Mouse (Mus musculus) heart, adult 8-10 months (tissue): ENCODE measurements around the gene Phkb. TPM values are rescaled to one million over a fixed set of nuclear protein-coding genes. Genes with fewer than 3 reads are reported as not detected.
"Not testable (repeated sequence)": the region's sequence is repeated elsewhere in the genome, so short reads cannot be mapped to it uniquely, and the experiment has no call there.

ENCODE experiments used
- DNase-seq: peaks from one replicate; pipeline ENCODE4 v3.0.0; 2022; ENCODE audit warnings: low spot score
- total RNA-seq, 4 experiments: library from RNA; stranded (reverse); gene quantifications; 2 replicates each; pipeline ENCODE4 v1.2.4; 2022

Gene Phkb
- total RNA-seq, result 10 to 100 TPM; 59.3 to 81.9 (median 65.1) TPM

- peak; percentile 87 for DNase-seq
These were observed at the start of gene Phkb, which contains the start of gene Itfg1 for GRCm38 (mm10) chr8:85840657-85841488. Phkb (plus strand) TSS chr8:85840959. Itfg1 (minus strand) TSS chr8:85840921.

GRCm38 (mm10) chr8:85796392-85796791 is 44.4 kb upstream of the Phkb start:
- DNase-seq, result not testable (repeated sequence)

GRCm38 (mm10) chr8:85800164-85800563 is 40.6 kb upstream of the Phkb start:
- no peak for DNase-seq

DNA sequence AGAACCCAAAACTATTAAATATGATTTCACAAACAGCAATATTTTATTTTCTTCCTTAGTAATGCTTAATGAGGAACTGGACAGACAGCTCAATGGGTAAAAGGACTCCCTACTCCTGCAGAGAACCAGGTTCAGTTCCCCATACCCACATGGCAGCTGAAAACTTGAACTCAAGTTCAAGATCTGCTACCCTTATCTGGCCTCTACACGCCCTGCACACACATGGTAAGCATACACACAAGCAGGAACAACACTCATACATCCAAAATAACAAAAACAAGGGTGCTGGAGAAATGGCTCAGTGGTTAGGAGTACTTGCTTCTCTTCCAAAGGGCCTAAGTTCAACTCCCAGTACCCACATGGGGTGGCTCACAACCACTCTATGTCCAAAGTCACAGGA is 39.4 kb upstream of the Phkb start:
- DNase-seq, result no peak

- no peak for DNase-seq
These were observed 27.1 kb upstream of the Phkb start for GRCm38 (mm10) chr8:85813621-85814020.

DNA sequence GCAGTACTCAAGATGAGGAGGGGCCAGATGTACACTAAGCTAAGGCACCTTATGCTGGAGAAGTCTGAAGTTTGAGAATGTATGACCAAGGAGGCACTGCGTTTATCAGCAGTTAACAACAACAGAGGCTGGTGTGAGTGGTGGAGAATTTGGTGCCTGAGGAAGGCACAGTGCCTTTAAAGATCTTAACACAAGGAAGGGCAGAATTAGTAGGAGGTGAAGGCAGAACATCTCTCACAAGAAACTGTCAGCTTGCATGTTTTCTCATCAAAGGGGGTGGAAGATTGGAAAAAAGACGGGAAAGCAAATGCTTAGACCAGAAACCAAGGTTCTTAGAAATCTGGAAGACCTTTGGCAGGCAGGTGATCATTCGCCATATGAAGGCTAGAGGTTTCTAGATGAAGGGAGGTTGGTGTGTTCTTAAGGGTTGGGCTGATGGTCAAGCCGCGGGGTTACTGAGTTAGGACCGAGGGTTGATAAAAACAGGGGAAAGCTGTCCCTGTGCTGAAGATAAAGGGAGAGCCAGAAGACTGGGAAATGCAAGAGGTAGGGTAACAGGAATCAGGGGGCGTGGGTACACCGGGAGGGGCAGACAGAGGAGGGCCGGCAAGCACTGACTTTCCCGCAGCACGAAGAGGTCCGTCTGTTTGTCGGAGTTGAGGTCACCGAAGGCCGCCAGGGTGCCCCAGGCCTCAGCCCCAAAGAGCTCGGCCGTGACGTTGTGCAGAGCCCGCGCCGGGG is 673 bp upstream of the Phkb start:
- DNase-seq, result no peak

DNA sequence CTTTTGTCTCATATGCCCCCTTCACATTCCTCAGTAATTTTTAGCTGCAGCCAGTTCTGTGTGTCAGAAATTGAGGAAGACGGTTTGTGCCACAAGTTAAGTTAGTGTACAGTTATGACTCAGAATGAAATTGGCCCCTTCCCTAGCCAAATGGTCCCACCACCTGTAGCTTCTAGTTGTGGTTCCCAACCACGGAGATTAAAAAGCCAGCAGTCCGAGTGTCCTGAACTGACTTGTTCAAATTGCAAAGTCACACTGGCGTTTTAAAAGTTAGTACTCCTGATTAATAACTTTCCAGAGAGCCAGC is 683 bp downstream of the Phkb start:
- DNase-seq, result no peak

GRCm38 (mm10) chr8:85845887-85846286 is 5.1 kb downstream of the Phkb start:
- no peak for DNase-seq

- no peak for DNase-seq
These were observed 13.7 kb downstream of the Phkb start for GRCm38 (mm10) chr8:85854220-85855123.

DNA sequence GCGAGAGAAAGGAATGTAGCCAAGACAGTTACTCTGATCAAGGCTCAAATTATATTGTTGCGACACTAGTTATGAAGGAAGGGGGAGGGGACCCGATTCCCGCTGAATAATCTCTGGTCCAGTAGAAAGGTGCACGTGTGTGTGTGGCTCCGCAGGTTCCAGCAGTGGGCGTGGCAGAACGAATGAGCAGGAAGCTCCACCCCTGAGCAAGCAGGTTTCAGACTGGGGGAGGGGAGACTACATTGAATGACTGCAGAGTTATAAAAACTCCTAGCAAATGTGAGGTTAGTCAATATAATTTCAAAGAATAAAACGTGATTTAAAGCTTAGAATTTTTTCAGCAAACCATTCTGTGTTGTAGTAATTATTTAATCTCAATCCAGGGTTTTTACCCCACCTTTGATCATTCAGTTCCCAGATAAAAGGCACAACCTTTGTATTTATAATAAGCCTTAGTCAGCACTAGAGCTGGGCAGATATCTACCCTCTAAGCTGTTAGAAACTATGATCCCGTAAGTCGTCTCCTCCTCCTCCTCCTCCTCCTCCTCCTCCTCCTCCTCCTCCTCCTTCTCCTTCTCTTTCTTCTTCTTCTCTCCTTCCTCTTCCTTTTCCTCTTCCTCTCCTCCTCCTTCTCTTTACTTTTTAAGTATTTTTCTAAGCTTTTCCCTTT is 16.6 kb downstream of the Phkb start:
- not testable (repeated sequence) for DNase-seq

DNA sequence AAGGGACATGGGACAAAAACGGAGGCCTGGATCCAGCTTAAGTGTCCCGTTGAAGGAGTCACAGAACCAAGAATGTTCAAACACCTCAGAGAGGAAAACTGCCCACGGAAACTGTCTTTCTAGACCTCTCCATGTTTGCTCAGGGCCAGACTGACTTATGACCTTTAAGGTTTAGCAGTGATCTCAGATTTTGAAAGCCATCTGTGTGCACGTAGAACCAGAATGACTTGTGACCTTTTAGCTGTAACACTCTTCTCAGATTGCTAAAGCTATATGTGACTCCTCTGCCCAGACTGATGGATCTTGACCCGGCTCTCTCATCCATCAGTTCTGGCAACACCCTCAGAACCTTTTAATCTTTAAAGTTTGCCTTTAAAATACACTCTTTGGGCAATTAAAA is 19.9 kb downstream of the Phkb start:
- no peak for DNase-seq

DNA sequence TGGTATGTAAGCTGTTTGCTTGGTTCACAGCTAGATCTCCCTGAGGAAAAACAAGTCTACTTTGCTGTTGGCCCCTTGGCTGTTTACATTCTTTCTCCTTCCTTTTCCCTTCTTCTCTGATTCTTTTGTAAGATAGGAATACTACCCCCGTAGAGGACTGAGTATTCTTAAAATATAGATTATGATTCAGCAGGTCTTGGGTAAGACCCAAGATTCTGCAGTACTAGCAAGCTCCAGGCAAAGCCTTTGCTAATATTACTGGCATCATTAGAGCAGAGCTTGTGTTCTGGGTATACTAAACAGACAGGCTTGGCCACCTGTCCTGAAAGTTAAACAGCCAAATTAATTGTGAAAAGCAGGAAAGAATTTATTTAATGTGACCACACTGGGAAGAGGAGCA is 21.6 kb downstream of the Phkb start:
- no peak for DNase-seq

GRCm38 (mm10) chr8:85871660-85872059 is 30.9 kb downstream of the Phkb start:
- peak; percentile 46 for DNase-seq

DNA sequence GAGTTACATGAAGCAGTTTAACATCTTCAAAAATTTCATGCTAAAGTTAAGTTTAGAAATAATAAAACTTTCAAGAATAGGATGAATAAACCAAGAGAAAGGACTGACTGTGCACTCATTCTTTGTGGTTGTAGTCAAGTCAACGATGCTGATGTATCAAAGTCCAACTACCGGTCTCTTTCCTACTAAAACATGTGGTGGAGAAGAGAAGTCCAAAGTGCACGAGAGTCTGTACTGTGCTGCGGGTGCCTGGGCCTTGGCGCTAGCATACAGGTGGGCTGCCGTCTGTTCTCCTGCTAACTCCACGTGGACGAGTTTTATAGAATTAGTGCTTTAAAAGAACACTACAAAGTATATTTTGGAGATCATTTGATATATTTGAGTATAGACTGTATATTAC is 37.2 kb downstream of the Phkb start:
- no peak for DNase-seq

DNA sequence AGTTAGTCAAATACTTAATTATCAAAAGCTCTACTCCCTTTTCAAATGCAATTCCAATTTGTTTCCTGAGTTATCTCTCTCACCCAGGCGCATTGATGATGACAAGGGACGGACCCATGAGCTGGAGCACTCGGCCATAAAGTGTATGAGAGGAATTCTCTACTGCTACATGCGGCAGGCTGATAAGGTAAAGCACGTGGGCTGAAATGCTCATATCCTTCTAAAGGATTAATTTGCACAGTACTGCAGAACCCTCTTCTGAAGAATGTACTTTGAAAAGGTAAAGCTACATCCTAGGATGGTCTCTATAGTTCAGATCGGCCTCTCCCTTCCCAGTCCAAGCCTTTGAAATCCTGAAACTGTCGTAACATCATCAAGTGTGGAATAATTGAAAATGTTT is 38.9 kb downstream of the Phkb start:
- no peak for DNase-seq

GRCm38 (mm10) chr8:85884811-85885210 is 44.1 kb downstream of the Phkb start:
- no peak for DNase-seq

DNA sequence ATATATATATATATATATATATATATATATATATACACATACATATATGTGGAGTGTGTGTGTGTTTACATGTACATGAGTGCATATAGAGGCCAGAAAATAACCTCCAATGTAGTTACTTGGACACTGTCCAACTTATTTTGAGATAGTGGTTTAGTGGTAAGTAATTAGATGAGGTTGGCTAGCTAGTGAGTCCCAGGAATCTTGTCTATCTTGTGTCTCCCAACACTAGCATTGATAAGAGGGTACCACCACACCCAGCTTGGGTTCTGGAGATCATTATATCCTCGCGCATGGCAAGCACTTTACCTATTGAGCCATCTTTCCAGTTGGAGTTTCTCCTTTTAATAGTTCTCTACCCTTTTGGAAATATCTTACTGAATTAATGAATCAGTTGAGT is 56.9 kb downstream of the Phkb start:
- DNase-seq, result no peak

- no peak for DNase-seq
These were observed 84.2 kb downstream of the Phkb start for GRCm38 (mm10) chr8:85924991-85925390.

DNA sequence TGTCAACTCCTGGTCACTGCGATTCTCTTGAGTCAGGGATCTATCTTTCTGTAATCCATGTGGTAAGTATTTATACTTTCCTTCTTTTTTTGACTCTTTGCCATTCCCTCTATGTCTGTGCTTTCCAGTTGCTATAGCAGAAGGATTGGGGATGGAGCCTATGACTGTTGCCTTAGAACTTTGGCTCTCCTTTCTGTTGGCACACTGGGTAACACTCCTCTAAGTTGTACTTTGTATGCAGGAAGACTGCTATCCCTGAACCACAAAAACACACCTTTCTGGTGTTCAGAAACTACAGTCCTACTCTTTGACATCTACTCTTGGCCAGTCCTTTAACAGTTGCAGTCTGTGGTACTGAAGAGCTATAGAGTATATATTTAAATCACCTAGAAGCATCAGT is 84.8 kb downstream of the Phkb start:
- DNase-seq, result no peak

DNA sequence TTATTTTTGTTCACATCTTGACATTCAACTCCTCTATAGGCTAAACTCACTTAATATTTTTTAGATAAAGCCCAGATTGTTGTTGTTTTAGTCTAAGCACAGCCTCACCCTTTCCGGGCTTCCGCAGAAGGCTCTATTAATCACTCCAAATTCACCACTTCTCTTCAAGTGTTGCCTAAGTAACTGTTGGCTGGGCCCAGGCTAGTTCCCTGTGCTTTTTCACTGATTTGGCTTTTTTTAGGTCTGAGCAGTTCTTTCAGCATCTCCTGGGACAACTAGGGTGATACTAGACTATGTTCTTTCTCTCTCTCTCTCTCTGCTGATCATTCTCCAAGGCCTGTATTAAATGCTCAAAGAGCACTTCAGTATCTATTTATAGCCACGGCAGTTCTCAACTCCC is 85.3 kb downstream of the Phkb start:
- DNase-seq, result peak; percentile 32

DNA sequence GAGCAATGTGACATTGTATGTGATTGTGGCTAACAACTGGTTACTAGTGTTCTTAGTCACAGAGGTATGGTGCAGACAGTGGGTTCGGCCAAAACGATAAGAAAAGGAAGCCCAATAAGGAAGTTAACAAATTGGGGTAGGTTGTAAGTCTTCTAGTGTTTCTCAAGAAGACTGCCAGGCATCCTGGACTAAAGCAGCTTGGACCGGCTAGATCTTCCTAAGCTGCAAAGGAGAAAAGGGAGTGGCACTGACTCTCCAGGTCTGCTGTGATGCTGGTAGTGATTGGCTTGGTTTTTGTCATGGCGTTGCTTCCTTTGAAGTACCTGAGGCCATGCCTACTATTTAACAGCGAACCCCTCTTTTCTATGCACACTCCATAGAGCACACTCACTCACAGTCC is 95.4 kb downstream of the Phkb start:
- DNase-seq, result no peak

DNA sequence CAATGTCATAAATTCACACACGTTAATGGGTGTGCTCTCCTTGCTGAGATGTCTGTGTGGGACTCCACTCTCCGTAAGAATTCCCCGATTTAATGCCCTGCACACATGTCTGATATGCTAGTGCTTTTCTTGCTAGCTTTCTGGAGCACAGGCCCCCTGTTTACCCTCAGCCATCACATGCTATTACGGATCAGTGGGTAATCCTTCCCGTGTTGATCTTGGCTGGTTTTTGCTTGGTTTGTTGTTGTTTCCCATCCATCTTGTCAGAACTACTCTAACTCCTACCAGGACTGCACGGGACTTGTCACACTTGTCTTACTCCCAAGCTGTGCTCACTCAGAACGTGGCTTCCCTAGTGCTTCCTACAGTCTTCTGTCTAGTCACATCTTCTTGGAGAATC is 96.6 kb downstream of the Phkb start:
- DNase-seq, result no peak
